Mouse (Mus musculus): ENCODE measurements around the gene Coq10a.

Coq10a gene

GRCm38 (mm10) chr10:128368402-128369217 lies at the start of gene Coq10a:
Gene Coq10a, minus strand, starts transcription at chr10:128368997.
- DNase-seq (ENCODE audit: low spot score), result peak; percentile 81

- no peak for DNase-seq (ENCODE audit: low spot score)
These were observed 46.1 kb upstream of the Coq10a start for GRCm38 (mm10) chr10:128414848-128415247.

GRCm38 (mm10) chr10:128413076-128413475 lies 44.3 kb upstream of the Coq10a start:
- DNase-seq (ENCODE audit: low spot score), result no peak

DNA sequence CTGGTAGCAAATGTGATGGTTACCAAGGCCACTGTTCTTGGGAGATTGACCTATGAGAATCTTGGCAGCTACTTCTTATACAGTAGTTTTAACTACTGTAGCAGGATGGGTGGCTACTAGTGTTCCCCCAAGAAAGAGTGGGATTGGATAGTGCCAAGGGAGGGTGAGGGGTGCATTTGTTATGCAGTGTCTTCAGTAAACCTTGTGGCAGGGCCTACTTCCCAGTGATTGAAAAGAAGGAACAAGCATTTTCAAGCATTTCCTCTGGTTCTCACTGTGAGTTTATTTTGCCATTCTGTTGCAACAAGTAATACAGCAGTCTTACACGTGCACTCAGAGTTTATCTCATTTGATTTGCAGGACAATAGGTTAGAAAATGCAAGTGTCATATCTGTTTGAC lies 43.8 kb upstream of the Coq10a start:
- DNase-seq (ENCODE audit: low spot score), result no peak

GRCm38 (mm10) chr10:128412055-128412381 lies 43.2 kb upstream of the Coq10a start:
- DNase-seq (ENCODE audit: low spot score), result peak; percentile 29

- DNase-seq (ENCODE audit: low spot score), result peak; percentile 97
These were observed 42.6 kb upstream of the Coq10a start, which contains the start of the genes Nabp2 and Rnf41 for GRCm38 (mm10) chr10:128411211-128412054. Gene Nabp2, minus strand, starts transcription at chr10:128411492. Gene Rnf41, plus strand, starts transcription at chr10:128411657.

- DNase-seq (ENCODE audit: low spot score), result no peak
These were observed 41.7 kb upstream of the Coq10a start for GRCm38 (mm10) chr10:128410560-128410845.

DNA sequence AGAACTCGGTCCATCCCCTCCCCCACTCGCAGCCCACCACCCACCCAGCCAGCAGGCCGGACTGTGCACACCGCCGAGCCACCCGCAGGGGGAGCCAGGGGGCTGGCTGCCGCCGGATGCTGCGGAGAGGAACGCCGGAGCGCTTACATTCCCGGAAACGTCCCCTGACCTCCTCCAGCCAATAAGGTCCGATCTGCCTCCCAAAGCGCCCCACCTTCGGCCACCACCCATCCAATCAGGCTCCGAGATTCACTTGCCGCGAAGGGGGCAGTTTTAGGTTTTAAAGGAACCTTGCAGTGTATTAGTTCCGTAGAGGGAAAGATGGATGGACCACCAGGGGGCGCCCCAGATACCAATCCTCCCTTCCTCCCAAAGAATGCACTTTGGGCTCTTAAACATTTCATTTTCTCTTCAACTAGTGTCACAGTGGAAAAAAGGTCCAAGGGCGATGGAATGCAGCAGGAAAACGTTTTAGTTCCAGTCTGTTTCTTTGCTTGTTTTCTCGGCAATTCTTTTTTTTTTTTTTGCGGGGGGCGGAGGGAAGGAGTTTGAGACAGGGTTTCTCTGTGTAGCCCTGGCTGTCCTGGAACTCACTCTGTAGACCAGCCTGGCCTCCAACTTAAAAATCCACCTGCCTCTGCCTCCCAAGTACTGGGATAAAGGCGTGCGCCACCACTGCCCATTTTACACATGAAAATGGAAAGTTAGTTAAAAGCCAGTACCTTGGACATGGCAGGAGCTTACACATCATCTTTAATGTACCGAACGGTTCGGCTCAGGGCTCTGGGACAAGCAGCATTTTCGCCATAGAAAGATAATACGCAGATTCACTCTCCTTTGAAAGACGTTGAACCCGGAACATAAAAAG lies 41.1 kb upstream of the Coq10a start:
- DNase-seq (ENCODE audit: low spot score), result peak; percentile 92

DNA sequence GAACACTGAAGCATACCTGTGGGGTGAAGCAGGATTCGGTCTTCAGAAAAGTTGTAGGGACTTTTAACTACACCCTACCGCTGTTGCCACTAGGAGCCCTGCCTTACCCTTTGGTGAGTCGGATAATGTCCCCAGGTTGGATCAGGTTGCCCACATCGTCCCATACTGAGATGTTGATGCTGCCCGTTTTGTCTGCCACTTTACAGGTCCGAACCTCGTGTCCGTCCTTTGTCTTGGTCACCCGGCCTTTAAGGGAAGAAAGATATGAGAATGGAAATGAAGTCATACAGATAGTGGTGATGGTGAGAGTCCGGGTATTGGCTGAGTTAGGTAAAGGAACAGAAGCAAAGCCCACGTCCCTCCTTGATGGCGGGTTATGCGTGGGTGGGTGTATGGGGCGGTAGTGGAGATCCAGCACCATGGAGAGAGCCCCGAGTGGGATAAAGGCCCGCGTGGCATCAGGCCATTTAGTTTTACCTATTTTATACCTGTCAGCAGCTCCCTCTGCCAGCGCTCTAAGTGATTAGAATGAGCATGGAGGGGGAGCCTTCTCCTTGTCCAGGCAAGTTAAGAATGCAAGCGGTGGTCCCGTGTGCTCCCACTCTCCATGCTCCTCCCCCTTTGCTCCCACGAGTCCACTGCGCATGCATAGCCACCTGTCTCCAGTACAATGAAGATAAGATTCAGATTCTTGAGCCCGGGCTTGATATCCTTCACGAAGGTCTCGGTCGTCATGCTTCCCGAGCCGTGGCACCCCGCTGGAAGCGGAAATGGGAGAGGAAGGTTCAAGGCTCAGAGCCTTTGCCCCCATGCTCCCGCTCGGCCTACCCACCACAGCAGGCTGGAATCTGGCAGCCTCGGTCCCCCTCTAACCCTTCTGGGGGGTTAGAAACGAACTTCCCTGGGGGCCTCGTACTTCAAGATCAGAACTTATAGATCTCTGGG lies 40.1 kb upstream of the Coq10a start:
- DNase-seq (ENCODE audit: low spot score), result peak; percentile 23

DNA sequence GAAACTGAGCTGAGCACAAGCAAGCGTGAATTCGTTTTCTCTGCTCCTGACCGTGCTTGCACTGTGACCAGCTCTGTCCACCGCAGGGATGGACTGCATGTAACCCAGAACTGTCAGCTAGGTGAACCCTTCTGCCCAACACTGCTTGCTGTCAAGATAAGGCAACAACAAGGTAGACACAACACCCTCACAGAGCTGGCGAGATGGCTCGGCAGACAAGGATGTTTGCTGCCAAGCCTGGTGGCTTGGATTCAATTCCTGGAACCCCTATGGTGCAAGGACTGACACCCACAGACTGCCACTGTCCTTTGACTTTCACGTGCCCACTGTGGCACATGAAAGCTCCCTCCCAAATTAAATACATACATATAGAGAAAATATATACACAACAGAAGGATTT lies 35.1 kb upstream of the Coq10a start:
- no peak for DNase-seq (ENCODE audit: low spot score)

DNA sequence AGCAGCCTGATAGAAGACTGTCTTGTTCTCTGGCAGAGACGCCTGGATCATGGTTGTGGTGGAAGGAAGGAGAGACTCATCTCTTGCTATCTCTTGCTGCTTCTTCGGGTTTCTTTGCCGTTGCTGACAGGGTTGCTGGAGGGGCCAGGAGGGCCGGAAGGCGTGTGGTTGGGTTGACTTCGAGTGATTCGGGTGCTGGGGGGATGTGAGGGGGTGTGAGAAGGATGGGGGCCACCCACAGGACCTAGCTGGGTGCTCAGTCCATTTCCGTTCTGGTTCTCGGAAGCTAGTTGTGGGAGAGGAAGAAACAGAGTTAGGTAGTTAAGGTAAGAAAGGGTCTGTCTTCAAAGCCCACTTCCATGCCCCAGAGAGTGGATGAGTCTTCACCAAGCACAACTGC lies 32.8 kb upstream of the Coq10a start:
- no peak for DNase-seq (ENCODE audit: low spot score)

GRCm38 (mm10) chr10:128401056-128401455 lies 32.3 kb upstream of the Coq10a start, which contains the start of gene Slc39a5:
Gene Slc39a5, minus strand, starts transcription at chr10:128401229.
- DNase-seq (ENCODE audit: low spot score), result no peak

DNA sequence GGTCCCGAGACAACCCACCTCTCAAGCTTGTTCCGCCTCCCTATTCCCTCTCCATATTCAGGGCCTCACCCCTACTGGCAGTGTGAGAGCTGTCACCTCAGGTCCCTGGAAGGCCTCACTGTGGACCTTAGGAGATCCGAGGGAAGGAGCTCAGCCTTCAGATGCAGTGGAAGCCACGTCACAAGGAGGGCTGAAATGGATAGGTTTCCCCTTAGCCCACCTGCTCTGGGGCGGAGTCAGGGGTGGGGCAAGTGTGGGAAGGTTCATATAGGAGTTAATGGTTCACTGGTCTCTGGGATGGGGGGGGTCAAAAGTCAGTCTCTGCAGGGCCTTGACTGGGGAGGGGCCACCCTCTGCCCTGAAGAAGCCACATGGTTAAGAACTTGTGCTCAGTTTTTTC lies 31.5 kb upstream of the Coq10a start:
- DNase-seq (ENCODE audit: low spot score), result no peak

DNA sequence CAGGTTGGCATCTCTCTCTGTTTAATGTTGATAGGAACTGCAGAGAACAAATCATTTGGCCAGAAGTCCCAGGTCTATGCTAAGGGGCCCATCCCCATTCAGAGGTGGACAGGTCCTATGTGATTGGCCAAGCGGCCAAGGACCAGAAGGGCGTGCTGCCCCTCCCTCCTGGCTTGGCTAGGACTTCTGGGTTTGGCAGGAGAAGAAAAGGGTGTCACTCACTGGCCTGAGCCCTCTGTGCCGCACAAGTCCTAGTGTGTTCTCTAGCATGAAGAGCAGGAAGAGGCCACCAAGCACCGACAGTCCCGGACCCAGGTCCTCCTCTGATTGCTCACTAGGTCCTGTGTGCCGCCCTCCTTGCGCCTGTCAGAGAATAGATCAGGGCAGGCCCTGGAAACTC lies 28.7 kb upstream of the Coq10a start:
- DNase-seq (ENCODE audit: low spot score), result no peak

DNA sequence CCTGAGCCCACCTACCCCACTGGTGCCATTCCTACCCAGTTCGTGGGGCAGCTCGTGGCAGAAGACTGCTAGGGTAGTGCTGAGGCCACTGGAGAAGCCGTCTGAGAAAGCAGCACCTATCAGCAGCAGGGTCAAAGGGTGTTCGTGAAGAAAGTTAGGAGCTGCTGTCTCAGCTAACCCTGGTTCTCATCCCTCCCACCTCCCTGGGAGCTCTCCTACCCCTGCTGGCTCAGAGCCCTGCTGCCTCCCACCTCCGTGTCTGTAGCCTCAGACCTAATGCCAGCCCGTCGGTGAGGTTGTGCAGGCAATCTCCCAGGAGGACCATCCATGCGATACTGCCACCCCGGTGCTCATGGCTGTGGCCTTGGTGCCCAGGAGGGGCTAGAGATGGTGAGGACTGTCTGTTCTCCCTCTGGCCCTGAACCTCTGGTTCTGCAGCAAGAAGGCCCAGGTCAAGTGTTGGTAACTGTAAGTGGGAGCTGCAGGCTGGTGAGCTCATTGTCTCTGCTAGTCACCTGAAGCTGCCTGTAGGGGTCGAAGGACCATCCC lies 28.0 kb upstream of the Coq10a start:
- no peak for DNase-seq (ENCODE audit: low spot score)

DNA sequence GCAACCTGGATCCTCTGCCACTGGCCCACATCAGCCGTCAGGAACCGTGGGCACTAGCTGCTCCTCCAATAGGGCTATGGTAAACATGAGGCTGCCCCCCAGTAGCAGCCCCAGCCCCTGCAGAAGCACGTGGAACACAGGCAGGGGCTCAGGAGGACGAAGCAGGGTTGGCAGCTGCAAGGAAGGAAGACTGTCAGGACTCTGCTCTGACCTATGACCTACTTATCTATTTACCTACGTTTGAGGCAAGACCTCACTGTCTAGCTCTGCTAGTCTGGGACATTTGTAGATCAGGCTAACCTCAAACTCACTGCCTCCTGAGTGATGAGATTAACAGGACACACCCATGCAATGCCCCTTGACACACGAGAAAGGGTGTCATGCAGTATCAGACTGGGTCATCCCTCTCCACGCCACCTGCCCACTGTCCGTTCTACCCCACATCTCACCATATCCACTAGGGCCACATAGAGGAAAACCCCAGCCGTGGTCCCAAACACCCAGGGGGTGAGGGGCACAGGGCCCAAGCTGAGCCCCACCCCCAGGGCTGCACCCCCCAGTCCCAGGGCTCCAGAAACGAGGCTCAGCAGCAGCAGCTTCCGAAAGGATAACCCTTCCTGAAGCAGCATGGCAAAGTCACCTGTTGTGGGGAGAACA lies 27.3 kb upstream of the Coq10a start:
- no peak for DNase-seq (ENCODE audit: low spot score)

DNA sequence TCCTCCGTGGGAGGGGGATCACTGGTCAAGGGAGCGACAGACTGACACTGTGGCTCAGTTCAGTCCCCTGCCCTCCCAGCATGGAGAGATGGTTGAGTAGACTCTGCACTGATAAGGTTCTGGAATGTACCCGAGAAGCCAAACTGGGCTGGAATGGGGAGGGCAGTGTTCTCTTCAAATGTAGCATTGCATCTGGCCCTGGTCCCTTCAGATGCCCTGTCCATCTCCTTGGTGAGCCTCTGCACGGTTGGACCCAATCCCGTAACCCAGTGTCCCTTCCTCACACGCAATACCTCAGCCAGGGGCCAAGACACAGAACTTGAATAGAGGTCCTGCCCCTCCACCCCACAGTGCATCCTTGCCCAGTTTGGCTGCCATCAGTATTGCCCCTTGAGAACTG lies 23.1 kb upstream of the Coq10a start:
- no peak for DNase-seq (ENCODE audit: low spot score)

DNA sequence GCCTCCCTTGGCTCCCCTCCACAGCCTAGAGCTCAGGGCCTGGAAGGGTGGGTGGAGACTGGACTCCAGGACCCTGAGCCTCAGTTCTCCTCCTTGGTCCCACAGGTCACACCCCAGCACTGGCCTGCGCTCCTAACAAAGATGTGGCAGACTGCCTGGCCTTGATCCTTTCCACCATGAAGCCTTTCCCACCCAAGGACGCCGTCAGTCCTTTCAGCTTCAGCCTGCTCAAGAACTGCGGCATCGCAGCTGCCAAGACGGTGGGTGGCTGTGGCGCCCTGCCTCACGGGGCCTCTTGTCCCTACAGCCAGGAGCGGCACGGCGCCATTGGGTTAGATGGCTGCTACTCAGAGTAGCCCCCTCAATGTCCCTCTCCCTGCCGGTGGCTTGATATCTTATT lies 21.6 kb upstream of the Coq10a start:
- no peak for DNase-seq (ENCODE audit: low spot score)

- DNase-seq (ENCODE audit: low spot score), result no peak
These were observed 20.8 kb upstream of the Coq10a start for GRCm38 (mm10) chr10:128389570-128389969.

- no peak for DNase-seq (ENCODE audit: low spot score)
These were observed 20.1 kb upstream of the Coq10a start for GRCm38 (mm10) chr10:128388941-128389340.

All from urinary bladder, postnatal 25 days (tissue).